Mouse (Mus musculus): ENCODE results near the gene Rbm3. TPM values are rescaled to one million over a fixed set of nuclear protein-coding genes. Genes with fewer than 3 reads are reported as not detected.

Gene Rbm3
- total and polyA plus RNA-seq, 2 experiments = 24.3 to 67.0 TPM

GRCm38 (mm10) chrX:8089746-8090145 lies 55.9 kb downstream of the Rbm3 start:
- WGBS = 96% methylated on average over 3 of the region's 3 CpGs

More at GRCm38 (mm10) chrX:8089746-8090145, 55.9 kb downstream of the Rbm3 start:
- Histone ChIP-seq H3K4me1 (ENCODE audit: control insufficient read depth, insufficient read depth, low read length) (no peaks in the 10 kb centered on the region), H3K27me3 (ENCODE audit: control insufficient read depth, insufficient read depth, low read length) (no peaks in the 10 kb centered on the region), H3K27ac (replicated peaks; ENCODE audit: insufficient read depth, low read depth, low read length) (no peak overlapping the region), H3K36me3 (ENCODE audit: control insufficient read depth, insufficient read depth, low read length) (no peaks in the 10 kb centered on the region), H3K4me3 (ENCODE audit: insufficient read depth, low read depth, low read length) (peak overlapping the region; percentile 14), H3K9ac (ENCODE audit: low read depth, low read length) (no peak overlapping the region), H3K79me2 (ENCODE audit: control insufficient read depth, insufficient read depth, low read length) (no peaks in the 10 kb centered on the region)
- DNase-seq (ENCODE audit: extremely low read depth, low read depth, low spot score) = no peak
- TF ChIP-seq CTCF (IDR thresholded peaks at IDR 0.05; ENCODE audit: low read depth, low read length) = no peak
- no peak for TF ChIP-seq POLR2A (IDR thresholded peaks at IDR 0.05; ENCODE audit: extremely low read depth, insufficient read depth, low read length)

Other genes starting within 250 kb of the Rbm3 start
- gene Pqbp1, start 246.6 kb downstream of the Rbm3 start, total RNA-seq (2014; rRNA removed) = 14.3 and 15.3 TPM in 2 replicates
- 49.1 and 51.2 TPM in 2 replicates for gene Pqbp1, start 246.6 kb downstream of the Rbm3 start, polyA plus RNA-seq (2012; rRNA removed)
- gene Timm17b, start 246.5 kb downstream of the Rbm3 start, total RNA-seq (2014; rRNA removed) = 20.7 and 27.5 TPM in 2 replicates
- 53.7 and 58.2 TPM in 2 replicates for gene Timm17b, start 246.5 kb downstream of the Rbm3 start, polyA plus RNA-seq (2012; rRNA removed)
- gene Gm10491, start 238.0 kb downstream of the Rbm3 start, total RNA-seq (2014; rRNA removed) = not detected in 2 replicates
- gene Gm10491, start 238.0 kb downstream of the Rbm3 start, polyA plus RNA-seq (2012; rRNA removed) = not detected in 2 replicates
- gene Gm10490, start 236.3 kb downstream of the Rbm3 start, total RNA-seq (2014; rRNA removed) = not detected in 2 replicates
- gene Gm10490, start 236.3 kb downstream of the Rbm3 start, polyA plus RNA-seq (2012; rRNA removed) = not detected in 2 replicates
- gene Pcsk1n, start 226.1 kb downstream of the Rbm3 start, total RNA-seq (2014; rRNA removed) = 0.09 TPM in 1 of 2 replicates, not detected in the other
- gene Pcsk1n, start 226.1 kb downstream of the Rbm3 start, polyA plus RNA-seq (2012; rRNA removed) = not detected in 2 replicates
- gene Eras, start 217.3 kb downstream of the Rbm3 start, total RNA-seq (2014; rRNA removed) = not detected in 2 replicates
- gene Eras, start 217.3 kb downstream of the Rbm3 start, polyA plus RNA-seq (2012; rRNA removed) = not detected in 2 replicates
- gene Hdac6, start 198.0 kb downstream of the Rbm3 start, total RNA-seq (2014; rRNA removed) = 9.8 and 13.3 TPM in 2 replicates
- 17.5 and 19.8 TPM in 2 replicates for gene Hdac6, start 198.0 kb downstream of the Rbm3 start, polyA plus RNA-seq (2012; rRNA removed)
- gene Gata1, start 167.8 kb downstream of the Rbm3 start, total RNA-seq (2014; rRNA removed) = 0.09 TPM in 1 of 2 replicates, not detected in the other
- 0.06 TPM in 1 of 2 replicates, not detected in the other for gene Gata1, start 167.8 kb downstream of the Rbm3 start, polyA plus RNA-seq (2012; rRNA removed)
- gene Glod5, start 127.4 kb downstream of the Rbm3 start, total RNA-seq (2014; rRNA removed) = not detected in 2 replicates
- not detected in 2 replicates for gene Glod5, start 127.4 kb downstream of the Rbm3 start, polyA plus RNA-seq (2012; rRNA removed)
- gene Suv39h1, start 71.1 kb downstream of the Rbm3 start, total RNA-seq (2014; rRNA removed) = 3.5 and 4.6 TPM in 2 replicates
- gene Suv39h1, start 71.1 kb downstream of the Rbm3 start, polyA plus RNA-seq (2012; rRNA removed) = 4.3 and 4.4 TPM in 2 replicates
- gene Was, start 55.4 kb downstream of the Rbm3 start, total RNA-seq (2014; rRNA removed) = 1.6 and 2.2 TPM in 2 replicates
- 0.83 and 1.7 TPM in 2 replicates for gene Was, start 55.4 kb downstream of the Rbm3 start, polyA plus RNA-seq (2012; rRNA removed)
- 16.7 and 18.5 TPM in 2 replicates for gene Wdr13, start 13.0 kb downstream of the Rbm3 start, total RNA-seq (2014; rRNA removed)
- gene Wdr13, start 13.0 kb downstream of the Rbm3 start, polyA plus RNA-seq (2012; rRNA removed) = 44.1 and 49.8 TPM in 2 replicates
- 0.92 and 1.9 TPM in 2 replicates for gene Tbc1d25, start 30.3 kb upstream of the Rbm3 start, total RNA-seq (2014; rRNA removed)
- 6.3 and 8.9 TPM in 2 replicates for gene Tbc1d25, start 30.3 kb upstream of the Rbm3 start, polyA plus RNA-seq (2012; rRNA removed)
- gene Ebp, start 47.6 kb upstream of the Rbm3 start, total RNA-seq (2014; rRNA removed) = 243 and 273 TPM in 2 replicates
- 605 and 631 TPM in 2 replicates for gene Ebp, start 47.6 kb upstream of the Rbm3 start, polyA plus RNA-seq (2012; rRNA removed)
- 1.9 and 2.7 TPM in 2 replicates for gene Porcn, start 60.6 kb upstream of the Rbm3 start, total RNA-seq (2014; rRNA removed)
- gene Porcn, start 60.6 kb upstream of the Rbm3 start, polyA plus RNA-seq (2012; rRNA removed) = 8.8 and 12.6 TPM in 2 replicates
- 11.0 and 16.8 TPM in 2 replicates for gene Ftsj1, start 106.5 kb upstream of the Rbm3 start, total RNA-seq (2014; rRNA removed)
- 29.9 and 31.1 TPM in 2 replicates for gene Ftsj1, start 106.5 kb upstream of the Rbm3 start, polyA plus RNA-seq (2012; rRNA removed)
- 0.18 and 0.20 TPM in 2 replicates for gene Slc38a5, start 125.3 kb upstream of the Rbm3 start, total RNA-seq (2014; rRNA removed)
- gene Slc38a5, start 125.3 kb upstream of the Rbm3 start, polyA plus RNA-seq (2012; rRNA removed) = 0.22 and 0.24 TPM in 2 replicates
- gene Ssxb10, start 181.5 kb upstream of the Rbm3 start, total RNA-seq (2014; rRNA removed) = not detected in 2 replicates
- gene Ssxb10, start 181.5 kb upstream of the Rbm3 start, polyA plus RNA-seq (2012; rRNA removed) = not detected in 2 replicates
- not detected in 2 replicates for gene Ssxb9, start 221.1 kb upstream of the Rbm3 start, total RNA-seq (2014; rRNA removed)
- not detected in 2 replicates for gene Ssxb9, start 221.1 kb upstream of the Rbm3 start, polyA plus RNA-seq (2012; rRNA removed)

Measured in liver, adult 2 months (tissue).